Mouse (Mus musculus): ENCODE measurements around the gene Dnaic1. TPM values are rescaled to one million over a fixed set of nuclear protein-coding genes. Genes with fewer than 3 reads are reported as not detected.

Gene Dnaic1
- total RNA-seq, 1 experiment from 2014 or later, result 2.2 TPM

Other genes with a start within 250 kb of the Dnaic1 start
- gene Ubap1, start 220.8 kb upstream of the Dnaic1 start, total RNA-seq (2021), result 38.5 and 52.1 TPM in 2 replicates
- 2.0 and 2.4 TPM in 2 replicates for gene Kif24, start 104.9 kb upstream of the Dnaic1 start, total RNA-seq (2021)
- gene Nudt2, start 104.6 kb upstream of the Dnaic1 start, total RNA-seq (2021), result 27.6 and 27.9 TPM in 2 replicates
- gene AI464131, start 66.7 kb upstream of the Dnaic1 start, total RNA-seq (2021), result 8.9 and 10.7 TPM in 2 replicates
- 0.41 and 0.94 TPM in 2 replicates for gene 1110017D15Rik, start 52.4 kb upstream of the Dnaic1 start, total RNA-seq (2021)
- gene Fam219a, start 237 bp upstream of the Dnaic1 start, total RNA-seq (2021), result 18.1 and 18.2 TPM in 2 replicates
- 3.5 and 6.9 TPM in 2 replicates for gene Enho, start 70.5 kb downstream of the Dnaic1 start, total RNA-seq (2021)
- gene Cntfr, start 127.3 kb downstream of the Dnaic1 start, total RNA-seq (2021), result 61.2 and 63.2 TPM in 2 replicates
- 56.9 and 60.2 TPM in 2 replicates for gene Il11ra1, start 130.2 kb downstream of the Dnaic1 start, total RNA-seq (2021)
- gene Rpp25l, start 143.8 kb downstream of the Dnaic1 start, total RNA-seq (2021), result 30.1 and 34.1 TPM in 2 replicates
- 106 and 110 TPM in 2 replicates for gene Dctn3, start 153.4 kb downstream of the Dnaic1 start, total RNA-seq (2021)
- not detected in 2 replicates for gene Arid3c, start 161.4 kb downstream of the Dnaic1 start, total RNA-seq (2021)
- gene Galt, start 185.5 kb downstream of the Dnaic1 start, total RNA-seq (2021), result 36.1 and 42.3 TPM in 2 replicates
- gene Sigmar1, start 186.4 kb downstream of the Dnaic1 start, total RNA-seq (2021), result 67.1 and 76.7 TPM in 2 replicates
- 29.7 and 34.9 TPM in 2 replicates for gene Ccl27a, start 204.5 kb downstream of the Dnaic1 start, total RNA-seq (2021)

All from adrenal gland, postnatal 14 days (tissue).